Mouse (Mus musculus): ENCODE measurements around the gene Ldhc.
A peak's percentile ranks its signal among the peaks of the same experiment; 100 is the strongest.

The Ldhc gene

DNA sequence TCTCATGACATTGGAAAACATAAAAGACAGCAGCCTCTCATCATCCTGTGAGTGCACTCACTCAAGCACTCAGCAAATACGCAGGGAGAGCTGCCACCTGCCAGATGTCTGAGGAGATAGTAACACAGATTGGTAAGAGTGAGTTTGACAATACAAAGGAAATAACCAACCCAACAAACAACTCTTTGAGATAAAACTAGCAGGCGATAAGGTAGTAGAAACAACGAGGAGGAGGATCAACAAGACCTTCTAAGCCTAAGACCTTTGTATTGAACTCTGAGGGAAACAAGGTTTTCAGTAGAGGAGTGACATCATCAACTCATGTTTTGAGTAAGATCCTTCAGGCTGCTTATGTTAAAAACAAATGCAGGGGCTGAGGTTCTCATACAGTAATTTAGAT lies 38.3 kb downstream of the Ldhc start:
- no peak for DNase-seq (ENCODE audit: inconsistent age in 2 of 2, low spot score in 1 of 2)

DNA sequence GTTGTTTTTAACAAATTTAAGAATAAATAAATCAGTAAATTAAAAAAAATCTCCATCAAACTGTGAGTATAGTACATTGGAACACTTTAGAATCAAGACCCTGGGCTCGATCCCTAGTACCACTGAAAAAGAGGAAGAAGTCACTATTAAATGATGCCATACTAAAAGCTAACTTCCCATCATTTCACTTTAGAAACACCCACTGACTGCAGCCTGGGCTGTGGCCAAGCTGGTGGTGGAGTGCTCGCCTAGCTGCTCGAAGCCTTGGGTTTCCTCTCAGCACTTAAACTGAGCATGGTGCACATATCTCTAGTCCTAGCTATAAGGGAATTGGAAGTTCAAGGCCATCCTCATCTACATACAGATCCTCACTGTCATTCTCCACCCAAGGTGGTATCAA lies 50.2 kb downstream of the Ldhc start:
- DNase-seq (ENCODE audit: inconsistent age in 2 of 2, low spot score in 1 of 2), result no peak

DNA sequence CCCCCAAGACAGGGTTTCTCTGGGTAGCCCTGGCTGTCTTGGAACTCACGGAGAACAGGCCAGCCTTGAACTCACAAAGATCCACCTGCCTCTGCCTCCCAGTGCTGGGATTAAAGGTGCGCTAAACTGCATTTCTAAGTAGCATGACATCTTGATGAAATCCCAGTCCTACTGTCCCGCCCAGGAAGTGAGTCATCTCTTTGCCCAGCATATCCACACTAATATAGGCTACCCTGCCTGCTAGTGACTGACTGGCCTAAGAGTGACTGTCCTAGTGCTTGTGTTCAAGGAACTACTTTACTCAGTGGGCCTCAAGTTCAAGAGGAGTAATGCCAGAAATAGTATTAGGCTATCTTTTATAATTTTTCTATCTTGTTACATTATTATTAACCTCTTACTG lies 55.4 kb downstream of the Ldhc start:
- no peak for DNase-seq (ENCODE audit: inconsistent age in 2 of 2, low spot score in 1 of 2)

DNA sequence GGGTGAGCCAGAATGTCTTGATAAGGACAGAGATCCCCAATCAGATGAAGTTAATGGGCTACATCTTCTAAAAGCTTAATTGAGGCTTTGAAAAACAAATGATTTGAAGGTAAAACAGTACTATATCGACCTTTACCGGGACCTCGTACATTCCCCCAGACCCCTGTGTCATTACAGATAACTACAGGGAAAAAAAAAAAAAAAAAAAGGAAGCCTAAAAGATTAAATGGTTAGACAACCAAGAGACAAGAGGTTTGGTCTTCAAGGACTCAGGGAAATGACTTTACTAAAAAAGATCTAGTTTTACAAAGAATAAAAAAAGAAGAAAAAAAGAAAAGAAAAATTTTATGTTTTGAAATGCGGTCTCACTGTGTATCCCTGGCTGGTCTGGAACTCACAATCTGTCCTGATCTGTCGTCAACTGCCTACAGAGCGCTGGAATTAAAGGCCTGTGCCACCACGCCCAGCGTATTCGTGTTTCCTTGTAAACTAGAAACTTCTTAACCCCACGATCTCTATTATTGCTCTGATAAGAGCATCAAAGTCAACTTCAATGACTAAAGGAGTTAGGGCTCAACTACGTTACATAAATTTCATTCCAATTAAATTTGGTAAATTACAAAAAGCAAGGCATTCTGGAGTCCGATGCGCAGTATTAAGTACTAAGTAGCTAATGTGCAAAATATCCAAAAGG lies 57.8 kb downstream of the Ldhc start:
- DNase-seq (ENCODE audit: inconsistent age in 2 of 2, low spot score in 1 of 2), result peak in 1 of 2 experiments; percentile 53

DNA sequence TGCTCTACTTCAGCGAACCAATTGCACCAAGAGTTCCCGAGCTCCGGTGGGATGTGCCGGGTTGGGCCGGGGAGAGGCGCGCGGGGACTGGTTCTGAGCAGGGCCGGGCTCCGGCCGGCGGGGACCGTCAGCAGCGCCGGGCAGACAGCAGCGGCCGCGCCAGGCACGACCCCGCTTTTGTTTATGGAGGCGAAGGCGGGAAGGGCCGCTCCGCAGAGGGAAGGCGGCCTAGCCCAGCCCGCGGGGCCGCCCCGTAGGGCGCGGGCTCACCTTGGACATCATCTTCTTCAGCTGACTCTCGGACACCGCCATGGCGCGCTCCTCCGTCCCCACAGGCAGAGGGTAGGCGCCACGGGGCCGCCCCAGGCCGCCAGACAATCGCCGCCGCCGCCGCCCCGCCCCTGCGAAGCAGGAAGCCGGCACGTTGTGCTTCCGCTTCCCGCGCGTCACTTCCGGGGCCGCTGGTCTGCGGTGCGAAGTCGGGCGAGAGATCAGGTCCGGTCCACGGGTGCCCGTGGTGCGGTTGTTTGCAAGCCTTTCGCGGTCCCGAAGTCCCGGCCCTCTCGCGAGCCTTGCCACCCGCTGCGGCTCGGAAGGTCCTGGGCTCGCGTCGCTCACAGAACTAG lies 58.7 kb downstream of the Ldhc start, which contains the start of gene Tsg101:
Gene Tsg101 (minus strand): TSS at position 419 of the 626 bp plus-strand sequence.
- DNase-seq (ENCODE audit: inconsistent age in 2 of 2, low spot score in 1 of 2), result peak; percentile 94 to 98

DNA sequence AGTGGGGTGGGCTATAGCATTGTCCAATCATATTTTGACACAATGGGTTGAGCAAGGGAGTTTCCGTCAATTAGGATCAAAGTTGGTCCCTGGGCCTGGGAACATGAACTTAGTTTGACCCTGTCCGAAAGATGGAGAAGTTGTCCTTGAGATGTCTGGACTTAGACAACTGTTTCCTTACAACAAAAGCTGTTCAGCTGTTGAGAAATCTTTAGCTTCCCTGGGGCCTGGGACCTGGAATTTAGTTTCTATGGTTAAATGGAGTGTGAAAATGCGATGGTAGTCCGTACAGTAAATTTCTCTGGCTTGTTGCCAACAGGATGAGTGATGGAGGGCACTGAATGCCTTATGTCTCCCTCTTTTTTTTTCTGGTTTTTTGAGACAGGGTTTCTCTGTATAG lies 61.1 kb downstream of the Ldhc start:
- DNase-seq (ENCODE audit: inconsistent age in 2 of 2, low spot score in 1 of 2), result peak in 1 of 2 experiments; percentile 54
